Mouse (Mus musculus) embryonic facial prominence, embryonic 15.5 days (tissue): ENCODE results near the gene Car10. TPM values are rescaled to one million over a fixed set of nuclear protein-coding genes. Genes with fewer than 3 reads are reported as not detected.

Experiments
- ATAC-seq: fragments of 200-750 bp; cut with Nextera tagmentation; 2 replicates; pipeline ENCODE4 v1.8.0; 2017; ENCODE audit warnings: low read depth, moderate TSS enrichment; ENCODE audit not compliant: insufficient number of reproducible peaks, low FRiP score, low TSS enrichment
- H3K27ac ChIP-seq: fragments of 300-500 bp; sonication (generic); replicated peaks from 2 replicates; pipeline ENCODE4 v1.5.1; 2015; ENCODE audit warnings: mild to moderate bottlenecking, inconsistent platforms
- H3K27me3 ChIP-seq: fragments of 300-500 bp; sonication (generic); 2 replicates; pipeline ENCODE4 v1.6.1; 2015; ENCODE audit warnings: inconsistent platforms
- H3K36me3 ChIP-seq: fragments of 300-500 bp; sonication (generic); 2 replicates; pipeline ENCODE4 v1.6.1; 2015; ENCODE audit warnings: mild to moderate bottlenecking, inconsistent platforms
- H3K4me1 ChIP-seq: fragments of 300-500 bp; sonication (generic); 2 replicates; pipeline ENCODE4 v1.6.1; 2015; ENCODE audit warnings: inconsistent platforms
- H3K4me2 ChIP-seq: fragments of 300-500 bp; sonication (generic); replicated peaks from 2 replicates; pipeline ENCODE4 v1.6.1; 2015; ENCODE audit warnings: mild to moderate bottlenecking, inconsistent platforms
- H3K4me3 ChIP-seq: fragments of 300-500 bp; sonication (generic); replicated peaks from 2 replicates; pipeline ENCODE4 v1.5.1; 2015; ENCODE audit warnings: mild to moderate bottlenecking, inconsistent platforms
- H3K9ac ChIP-seq: fragments of 300-500 bp; sonication (generic); 2 replicates; pipeline ENCODE4 v1.6.1; 2015; ENCODE audit warnings: inconsistent platforms
- H3K9me3 ChIP-seq: fragments of 300-500 bp; sonication (generic); replicated peaks from 2 replicates; pipeline ENCODE4 v1.6.1; 2016; ENCODE audit warnings: inconsistent platforms
- WGBS: fragments of 180-500 bp; shearing (Covaris S2); methylation state at CpG from one replicate; pipeline ENCODE4 v1.1.7; 2015; 5-methylcytosine and 5-hydroxymethylcytosine counted together
- polyA plus RNA-seq: library from polyadenylated mRNA; unstranded; fragments of >200 nt; fragmentation: Nextera tagmentation; extraction: Ambion mirVana; gene quantifications from 2 replicates; pipeline ENCODE4 v1.2.1, GENCODE M21; 2015

Car10 gene
- polyA plus RNA-seq, result 2.2 and 3.1 TPM in 2 replicates

DNA sequence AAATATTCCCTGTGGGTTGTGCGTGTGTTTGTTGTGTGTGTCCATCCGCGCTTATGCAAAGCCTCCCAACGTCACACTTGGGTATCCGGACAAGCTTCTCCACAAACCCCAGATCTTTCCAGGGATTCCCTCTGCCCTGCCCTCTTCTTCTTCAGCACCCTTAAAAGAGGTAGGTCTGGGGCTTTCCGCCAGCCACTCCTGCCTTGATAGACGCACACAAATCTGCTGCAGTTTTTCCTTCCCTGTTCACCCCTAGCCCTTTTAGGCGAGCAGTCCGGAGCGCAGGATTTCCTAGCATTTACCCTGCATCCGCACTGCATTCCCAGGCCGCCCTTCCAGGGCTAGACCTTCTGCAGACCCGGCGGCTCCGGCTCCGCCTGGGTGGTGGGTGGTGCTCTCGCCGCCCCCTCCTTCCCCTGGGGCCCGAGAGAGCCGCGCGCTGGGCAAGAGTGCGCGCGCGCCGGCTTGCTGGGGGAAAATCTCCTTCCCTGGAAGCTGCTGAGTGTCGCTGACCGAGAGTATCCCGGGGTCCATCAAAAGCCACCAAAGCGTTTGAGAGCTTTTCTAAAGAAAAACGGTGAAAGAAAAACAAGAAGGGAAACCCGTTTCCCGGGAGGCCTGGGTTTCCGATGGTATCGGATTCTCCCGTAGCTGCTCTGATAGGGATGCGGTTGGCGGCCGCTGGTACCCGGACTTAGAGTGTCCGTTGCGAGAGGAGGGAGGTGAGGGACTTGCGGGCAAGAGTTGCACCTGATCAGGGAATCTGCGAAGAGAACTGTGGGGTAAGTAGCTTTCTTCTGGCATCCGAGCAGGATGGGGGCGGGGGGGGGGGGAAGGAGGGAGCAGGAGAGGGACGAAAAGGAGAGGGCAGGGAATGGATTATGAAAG is at the start of gene Car10:
Car10 (plus strand) TSS at position 88 of the 888 bp plus-strand sequence.
- peaks cover 26% of the 10 kb centered on the region for H3K4me1 ChIP-seq
- WGBS, result under 1% methylated on average over 47 of the region's 48 CpGs
- H3K4me3 ChIP-seq, result peak within 1 kb of the TSS; percentile 45
- H3K27ac ChIP-seq, result no peak within 1 kb of the TSS
- peaks cover 62% of the 10 kb centered on the region for H3K27me3 ChIP-seq
- no peaks in the 10 kb centered on the region for H3K36me3 ChIP-seq
- H3K9me3 ChIP-seq, result no peaks in the 10 kb centered on the region
- H3K9ac ChIP-seq, result no peak within 1 kb of the TSS
- H3K4me2 ChIP-seq, result peak within 1 kb of the TSS; percentile 82
- ATAC-seq, result no peak

DNA sequence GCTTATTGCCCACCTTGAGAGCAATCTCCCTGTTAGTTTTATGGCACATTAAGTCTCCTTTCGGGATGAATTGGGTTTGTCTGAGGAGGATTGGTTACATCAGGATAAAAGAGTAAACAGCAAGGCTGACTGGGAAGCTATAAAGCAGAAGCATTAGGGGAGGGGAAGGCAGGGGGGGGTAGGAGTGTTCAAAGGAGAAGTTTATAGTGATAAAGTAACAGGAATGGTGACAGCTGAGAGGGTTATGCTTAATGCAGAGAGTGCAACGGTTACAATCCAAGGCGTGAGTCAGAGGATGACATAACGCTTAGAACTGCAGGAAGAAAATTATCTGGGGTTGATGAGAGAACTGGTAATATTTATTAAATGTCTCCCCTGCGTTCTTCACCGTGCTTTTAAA is 32.8 kb upstream of the Car10 start:
- 66% methylated on average over 6 of the region's 6 CpGs for WGBS
- Histone ChIP-seq H3K27ac (no peak overlapping the region), H3K27me3 (no peaks in the 10 kb centered on the region), H3K9ac (no peak overlapping the region), H3K9me3 (no peaks in the 10 kb centered on the region), H3K36me3 (no peaks in the 10 kb centered on the region), H3K4me2 (no peak overlapping the region), H3K4me3 (no peak overlapping the region), H3K4me1 (no peaks in the 10 kb centered on the region)
- no peak; the same call in 1 of the 2 replicates for ATAC-seq

DNA sequence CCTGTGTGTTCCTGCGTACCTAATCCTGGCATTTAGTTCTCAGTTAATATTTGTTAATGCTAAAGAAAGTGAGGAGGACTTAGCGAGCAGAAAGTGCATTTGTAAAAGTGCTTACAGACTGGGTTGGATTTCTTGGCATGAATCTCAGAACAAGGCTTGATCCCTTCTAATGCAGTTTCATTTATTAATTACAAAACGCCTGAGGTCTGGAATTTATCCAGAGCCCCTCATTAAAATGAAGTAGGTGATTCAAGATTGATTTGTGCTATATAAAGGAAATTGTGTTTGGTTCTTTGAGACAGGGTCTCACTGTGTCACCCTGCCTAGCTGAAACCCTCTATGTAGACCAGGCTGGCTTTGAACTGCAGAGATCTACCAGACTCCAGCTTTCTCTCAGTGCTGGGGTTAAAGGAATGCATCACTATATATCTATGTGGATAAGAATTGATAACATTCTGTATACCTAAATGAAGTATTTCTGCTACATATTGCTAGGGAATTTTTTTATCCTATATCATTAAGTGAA is 32.1 kb upstream of the Car10 start:
- 69% methylated on average over 3 of the region's 3 CpGs for WGBS
- H3K27ac ChIP-seq, result no peak overlapping the region
- ATAC-seq, result no peak
- no peak overlapping the region for H3K9ac ChIP-seq
- H3K4me2 ChIP-seq, result no peak overlapping the region
- H3K36me3 ChIP-seq, result no peaks in the 10 kb centered on the region
- H3K4me3 ChIP-seq, result no peak overlapping the region
- H3K4me1 ChIP-seq, result no peaks in the 10 kb centered on the region
- H3K27me3 ChIP-seq, result no peaks in the 10 kb centered on the region
- H3K9me3 ChIP-seq, result no peaks in the 10 kb centered on the region

DNA sequence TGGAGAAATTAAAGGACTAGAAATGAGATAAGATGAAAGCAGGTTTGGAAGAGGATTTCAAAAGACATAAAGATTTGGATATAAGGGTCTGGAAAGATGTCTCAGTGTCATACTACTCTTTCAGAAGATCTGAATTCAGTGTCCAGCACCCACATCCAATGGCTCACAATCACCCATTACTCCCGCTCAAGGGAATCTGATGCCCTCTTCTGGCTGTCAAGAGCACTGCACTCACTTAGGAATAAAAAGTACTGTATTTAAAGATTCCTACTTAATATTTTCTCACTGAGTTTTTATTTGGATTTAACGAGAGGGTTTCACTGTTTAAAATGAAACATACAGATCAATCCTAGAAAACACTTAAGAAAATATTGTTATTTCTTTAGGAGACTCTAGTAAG is 2.2 kb upstream of the Car10 start:
- Histone ChIP-seq H3K27ac (no peak overlapping the region), H3K4me2 (no peak overlapping the region), H3K4me1 (peaks cover 26% of the 10 kb centered on the region), H3K27me3 (peaks cover 41% of the 10 kb centered on the region), H3K36me3 (no peaks in the 10 kb centered on the region), H3K9ac (no peak overlapping the region), H3K9me3 (no peaks in the 10 kb centered on the region), H3K4me3 (no peak overlapping the region)
- no peak for ATAC-seq
- 19% methylated on average over 2 of the region's 2 CpGs for whole genome bisulfite sequencing

DNA sequence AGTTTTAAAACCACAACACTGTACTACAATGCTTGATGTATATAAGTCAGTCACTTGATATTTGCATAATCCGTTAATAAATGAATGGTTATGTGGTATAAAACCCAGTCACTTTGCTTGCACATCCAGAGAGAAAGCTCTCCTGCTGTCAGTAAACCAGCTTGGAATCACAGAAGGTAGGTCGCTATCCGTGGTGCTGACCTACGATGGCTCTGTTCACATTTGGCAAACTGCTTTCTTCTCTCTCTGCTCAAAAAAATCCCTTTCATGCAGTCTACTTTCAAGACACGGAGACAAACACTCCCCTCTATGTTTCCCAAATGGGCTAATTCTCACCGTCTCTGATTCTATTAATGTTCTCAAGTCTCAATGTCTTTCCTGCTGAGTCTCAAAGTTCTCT is 827 bp upstream of the Car10 start:
- no peak for ATAC-seq
- H3K4me1 ChIP-seq, result peaks cover 26% of the 10 kb centered on the region
- no peak overlapping the region for H3K4me2 ChIP-seq
- no peaks in the 10 kb centered on the region for H3K36me3 ChIP-seq
- no peaks in the 10 kb centered on the region for H3K9me3 ChIP-seq
- H3K4me3 ChIP-seq, result no peak overlapping the region
- H3K9ac ChIP-seq, result no peak overlapping the region
- peaks cover 55% of the 10 kb centered on the region for H3K27me3 ChIP-seq
- H3K27ac ChIP-seq, result no peak overlapping the region
- 1% methylated on average over 6 of the region's 6 CpGs for WGBS

DNA sequence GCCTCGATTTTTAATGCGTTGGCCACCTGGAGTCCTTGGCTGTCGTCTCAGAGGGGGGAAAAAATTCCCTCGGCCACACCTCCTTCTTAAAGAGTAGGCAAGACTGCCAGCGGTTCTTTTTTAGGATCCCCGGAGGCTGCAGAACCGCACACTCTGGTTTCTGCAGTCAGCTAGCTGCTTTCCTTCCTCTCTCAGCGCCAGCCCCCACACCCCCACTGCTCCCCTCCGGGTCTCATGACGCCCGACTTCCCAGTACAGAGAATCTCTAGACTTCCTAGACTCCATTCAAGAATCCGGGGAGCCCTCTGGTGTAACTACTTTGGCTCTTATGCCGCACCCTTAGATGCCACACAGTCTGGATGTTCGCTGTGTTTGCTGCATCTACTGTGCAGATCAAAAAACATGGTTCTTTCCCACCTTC is 387 bp upstream of the Car10 start:
- H3K27me3 ChIP-seq, result peaks cover 59% of the 10 kb centered on the region
- H3K9me3 ChIP-seq, result no peaks in the 10 kb centered on the region
- no peak overlapping the region for H3K27ac ChIP-seq
- H3K4me3 ChIP-seq, result peak overlapping the region; percentile 45
- H3K4me1 ChIP-seq, result peaks cover 26% of the 10 kb centered on the region
- no peak overlapping the region for H3K9ac ChIP-seq
- H3K36me3 ChIP-seq, result no peaks in the 10 kb centered on the region
- peak overlapping the region; percentile 82 for H3K4me2 ChIP-seq
- no peak for ATAC-seq
- WGBS, result 3% methylated on average over 14 of the region's 14 CpGs

DNA sequence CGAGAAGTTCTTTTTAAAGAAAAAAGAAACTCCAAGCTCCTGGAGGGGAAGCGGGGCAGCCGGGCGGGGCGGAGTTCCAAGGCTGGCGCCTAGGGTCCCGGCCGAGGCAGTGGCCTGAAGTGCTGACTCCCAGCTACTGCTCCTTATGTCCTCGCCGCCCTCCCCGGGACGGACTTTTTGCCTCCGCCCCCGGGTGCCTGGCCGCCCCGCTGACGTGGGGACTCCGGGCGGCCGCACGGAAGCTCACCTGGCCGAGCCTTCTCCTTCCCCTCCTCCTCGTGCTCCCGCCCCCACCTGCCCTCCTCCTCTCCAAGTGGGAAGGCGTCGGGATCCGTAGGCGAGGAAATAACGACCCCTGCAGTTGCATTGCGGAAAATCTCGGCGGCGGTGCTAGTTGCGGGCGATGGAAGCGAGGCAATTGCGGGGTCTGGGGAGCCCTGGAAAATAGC is 1.1 kb downstream of the Car10 start:
- ATAC-seq, result no peak
- H3K4me1 ChIP-seq, result peaks cover 26% of the 10 kb centered on the region
- H3K9me3 ChIP-seq, result no peaks in the 10 kb centered on the region
- H3K9ac ChIP-seq, result no peak overlapping the region
- no peak overlapping the region for H3K27ac ChIP-seq
- peaks cover 62% of the 10 kb centered on the region for H3K27me3 ChIP-seq
- H3K4me3 ChIP-seq, result peak overlapping the region; percentile 45
- H3K36me3 ChIP-seq, result no peaks in the 10 kb centered on the region
- H3K4me2 ChIP-seq, result peak overlapping the region; percentile 82
- WGBS, result under 1% methylated on average over 37 of the region's 37 CpGs

DNA sequence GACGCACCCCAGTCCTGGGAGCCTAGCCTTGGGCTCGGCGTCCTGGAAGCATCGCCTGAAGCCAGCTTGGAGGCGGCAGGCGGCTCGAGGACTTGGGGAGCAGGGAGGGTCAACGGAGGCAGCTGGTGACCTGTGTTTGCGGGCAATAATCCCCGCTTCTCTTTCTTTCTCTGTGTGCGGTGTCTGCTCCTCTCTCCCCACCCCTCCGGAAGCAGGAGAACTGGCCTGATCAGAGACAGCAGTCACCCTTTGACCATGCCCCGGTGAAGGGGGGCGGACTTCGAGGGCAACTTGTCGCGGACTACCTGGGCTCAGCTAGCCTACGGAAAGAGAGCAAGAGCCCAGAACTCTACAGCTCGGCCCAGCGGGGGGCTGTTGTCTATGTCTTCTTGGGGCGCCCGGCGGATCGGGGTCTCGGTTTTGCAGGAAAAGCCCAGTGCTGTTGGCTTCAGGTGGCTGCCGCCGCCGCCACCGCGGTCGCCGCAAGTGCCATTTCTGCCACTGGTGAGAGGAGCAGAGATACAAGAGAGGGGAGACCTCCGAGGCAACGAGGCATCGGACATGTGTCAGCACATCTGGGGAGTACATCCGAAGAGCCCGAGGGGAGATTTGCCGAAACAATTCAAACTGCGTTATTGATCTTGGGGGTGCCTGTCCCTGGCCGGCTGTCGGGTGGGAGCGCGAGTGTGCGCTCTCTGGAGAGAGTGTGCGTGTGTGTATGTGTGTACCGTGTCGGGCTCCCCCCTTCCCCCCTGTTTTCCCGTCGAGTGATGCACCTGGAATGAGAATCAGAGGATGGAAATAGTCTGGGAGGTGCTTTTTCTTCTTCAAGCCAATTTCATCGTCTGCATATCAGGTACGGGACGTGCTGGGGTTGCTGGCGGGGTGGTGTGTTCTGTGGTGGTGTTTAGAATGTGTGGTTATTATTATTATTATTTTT is 1.9 kb downstream of the Car10 start:
- peak overlapping the region; percentile 45 for H3K4me3 ChIP-seq
- under 1% methylated on average over 53 of the region's 53 CpGs for WGBS
- no peak overlapping the region for H3K9ac ChIP-seq
- H3K27me3 ChIP-seq, result peaks cover 62% of the 10 kb centered on the region
- no peaks in the 10 kb centered on the region for H3K36me3 ChIP-seq
- H3K4me1 ChIP-seq, result peaks cover 26% of the 10 kb centered on the region
- no peak for ATAC-seq
- no peak overlapping the region for H3K27ac ChIP-seq
- no peaks in the 10 kb centered on the region for H3K9me3 ChIP-seq
- peak overlapping the region; percentile 82 for H3K4me2 ChIP-seq

DNA sequence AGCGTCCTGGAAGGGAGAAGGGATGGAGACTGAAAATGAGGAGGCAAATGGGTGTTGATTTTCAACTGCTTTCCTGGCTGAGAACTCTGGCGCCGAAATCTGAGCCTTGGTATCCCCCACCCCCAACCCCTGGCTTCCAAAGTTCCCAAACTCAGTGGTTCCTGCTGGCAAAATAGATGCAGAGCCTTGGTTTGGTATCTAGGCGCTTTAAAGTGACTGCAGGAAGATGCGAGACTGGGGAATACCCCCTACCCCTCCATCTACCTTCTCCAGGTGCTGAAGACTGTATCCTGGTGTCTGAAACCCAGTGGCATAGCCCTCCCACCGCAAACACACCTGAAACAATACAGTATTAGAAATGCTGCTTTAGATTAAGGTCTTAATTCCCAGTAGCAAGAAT is 2.8 kb downstream of the Car10 start:
- Histone ChIP-seq H3K9ac (no peak overlapping the region), H3K4me2 (0 out of 2 replicates have a peak overlapping the region, but pooled peaks have one; percentile 82), H3K27me3 (peaks cover 62% of the 10 kb centered on the region), H3K36me3 (no peaks in the 10 kb centered on the region), H3K9me3 (no peaks in the 10 kb centered on the region), H3K27ac (no peak overlapping the region), H3K4me3 (no peak overlapping the region), H3K4me1 (peaks cover 26% of the 10 kb centered on the region)
- WGBS, result 3% methylated on average over 6 of the region's 6 CpGs
- no peak for ATAC-seq

DNA sequence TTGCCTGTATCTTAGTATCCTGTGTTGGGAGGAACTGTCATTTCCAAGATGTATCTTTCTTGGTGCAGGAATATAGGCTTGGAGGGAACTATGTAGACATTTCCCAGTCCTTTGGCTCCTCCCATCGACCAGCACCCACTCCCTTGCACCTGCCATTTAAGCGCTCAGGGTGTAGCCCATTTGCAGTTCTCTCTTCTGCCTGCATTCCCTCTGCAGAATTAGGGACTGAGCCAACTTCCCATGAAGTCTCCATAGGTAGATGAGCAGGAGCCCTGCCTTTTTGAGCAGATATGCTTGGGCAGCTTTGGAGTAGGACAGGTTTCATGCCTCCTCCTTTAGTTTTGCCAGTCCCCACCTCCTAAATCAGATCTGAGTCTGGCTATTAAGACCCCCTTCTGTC is 3.3 kb downstream of the Car10 start:
- peaks cover 61% of the 10 kb centered on the region for H3K27me3 ChIP-seq
- no peak for ATAC-seq

DNA sequence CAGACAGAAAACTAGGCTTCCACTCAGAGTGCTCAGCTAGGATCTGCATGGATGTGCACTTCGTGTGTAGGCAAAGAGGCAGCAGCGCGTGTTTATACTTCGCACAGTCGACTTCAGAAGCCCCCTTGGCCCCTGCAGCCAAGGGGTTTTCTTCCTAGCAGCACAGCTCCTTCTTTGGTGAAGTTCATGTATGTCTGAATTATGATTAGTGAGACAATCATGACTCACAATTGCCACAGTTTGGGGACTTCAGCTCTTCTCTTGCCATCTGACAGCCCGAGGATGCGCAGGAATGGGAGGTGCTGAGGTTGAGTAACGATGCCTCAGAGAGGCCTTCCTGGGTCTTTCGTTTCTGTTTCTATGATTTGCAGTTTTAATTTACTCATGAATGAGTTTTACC is 4.5 kb downstream of the Car10 start:
- no peak overlapping the region for H3K4me3 ChIP-seq
- H3K9me3 ChIP-seq, result no peaks in the 10 kb centered on the region
- ATAC-seq, result no peak
- H3K4me2 ChIP-seq, result no peak overlapping the region
- peaks cover 24% of the 10 kb centered on the region for H3K4me1 ChIP-seq
- H3K9ac ChIP-seq, result no peak overlapping the region
- 84% methylated on average over 9 of the region's 9 CpGs for WGBS
- peaks cover 54% of the 10 kb centered on the region for H3K27me3 ChIP-seq
- no peaks in the 10 kb centered on the region for H3K36me3 ChIP-seq
- H3K27ac ChIP-seq, result no peak overlapping the region

More for the DNA sequence above, 3.3 kb downstream of the Car10 start:
- H3K4me3 ChIP-seq, result no peak overlapping the region
- no peak overlapping the region for H3K27ac ChIP-seq
- no peaks in the 10 kb centered on the region for H3K36me3 ChIP-seq
- 9% methylated on average over 2 of the region's 2 CpGs for WGBS
- H3K4me2 ChIP-seq, result no peak overlapping the region
- H3K9me3 ChIP-seq, result no peaks in the 10 kb centered on the region
- no peak overlapping the region for H3K9ac ChIP-seq
- peaks cover 26% of the 10 kb centered on the region for H3K4me1 ChIP-seq
